Mouse (Mus musculus) lung, postnatal 0 days (tissue): ENCODE measurements around the gene Meis2. TPM values are rescaled to one million over a fixed set of nuclear protein-coding genes. Genes with fewer than 3 reads are reported as not detected.

Experiments used
- ATAC-seq: fragments of 200-750 bp; cut with Nextera tagmentation; 2 replicates; pipeline ENCODE4 v1.8.0; 2017; ENCODE audit warnings: moderate library complexity
- DNase-seq: peaks from one replicate; pipeline ENCODE4 v3.0.0-alpha.2; 2016; ENCODE audit warnings: low spot score
- H3K27ac ChIP-seq: fragments of 300-500 bp; sonication (generic); 2 replicates; pipeline ENCODE4 v1.5.1; 2014; ENCODE audit warnings: antibody characterized with exemption, mild to moderate bottlenecking, low read length, mixed read lengths
- H3K27me3 ChIP-seq: fragments of 300-500 bp; sonication (generic); replicated peaks from 2 replicates; pipeline ENCODE4 v1.6.1; 2014; ENCODE audit warnings: low read length, mixed read lengths; ENCODE audit not compliant: insufficient read depth
- H3K36me3 ChIP-seq: fragments of 300-500 bp; sonication (generic); 2 replicates; pipeline ENCODE4 v1.6.1; 2014; ENCODE audit warnings: low read length, mixed read lengths; ENCODE audit not compliant: insufficient read depth
- H3K4me1 ChIP-seq: fragments of 300-500 bp; sonication (generic); 2 replicates; pipeline ENCODE4 v1.6.1; 2014; ENCODE audit warnings: antibody characterized with exemption, low read depth, low read length, mixed read lengths; ENCODE audit not compliant: insufficient read depth
- H3K4me2 ChIP-seq: fragments of 300-500 bp; sonication (generic); replicated peaks from 2 replicates; pipeline ENCODE4 v1.6.1; 2014; ENCODE audit warnings: low read depth, mild to moderate bottlenecking, low read length, moderate library complexity, mixed read lengths
- H3K4me3 ChIP-seq: fragments of 300-500 bp; sonication (generic); 2 replicates; pipeline ENCODE4 v1.5.1; 2014; ENCODE audit warnings: low read depth, low read length
- H3K9ac ChIP-seq: fragments of 300-500 bp; sonication (generic); replicated peaks from 2 replicates; pipeline ENCODE4 v1.6.1; 2014; ENCODE audit warnings: low read depth, mild to moderate bottlenecking
- H3K9me3 ChIP-seq: fragments of 300-500 bp; sonication (generic); 2 replicates; pipeline ENCODE4 v1.6.1; 2016; ENCODE audit warnings: low read length, mixed read lengths
- CTCF ChIP-seq: IDR thresholded peaks from 2 replicates; pipeline ENCODE4 v1.5.1; 2016; ENCODE audit warnings: antibody characterized with exemption, mild to moderate bottlenecking
- EP300 ChIP-seq: IDR thresholded peaks from 2 replicates; pipeline ENCODE4 v1.6.1; 2016; ENCODE audit warnings: antibody characterized with exemption, mild to moderate bottlenecking, control low read depth
- WGBS: fragments of 180-500 bp; shearing (Covaris S2); extraction: QIAGEN DNeasy Blood & Tissue Kit; methylation state at CpG from one replicate; pipeline ENCODE4 v1.1.7; 2014; 5-methylcytosine and 5-hydroxymethylcytosine counted together
- polyA plus RNA-seq: library from polyadenylated mRNA; unstranded; fragments of >200 nt; fragmentation: Nextera tagmentation; extraction: Ambion mirVana; gene quantifications from 2 replicates; pipeline ENCODE4 v1.2.1, GENCODE M21; 2015

Gene Meis2
- polyA plus RNA-seq, 1 experiment from 2014 or later = 12.0 TPM

DNA sequence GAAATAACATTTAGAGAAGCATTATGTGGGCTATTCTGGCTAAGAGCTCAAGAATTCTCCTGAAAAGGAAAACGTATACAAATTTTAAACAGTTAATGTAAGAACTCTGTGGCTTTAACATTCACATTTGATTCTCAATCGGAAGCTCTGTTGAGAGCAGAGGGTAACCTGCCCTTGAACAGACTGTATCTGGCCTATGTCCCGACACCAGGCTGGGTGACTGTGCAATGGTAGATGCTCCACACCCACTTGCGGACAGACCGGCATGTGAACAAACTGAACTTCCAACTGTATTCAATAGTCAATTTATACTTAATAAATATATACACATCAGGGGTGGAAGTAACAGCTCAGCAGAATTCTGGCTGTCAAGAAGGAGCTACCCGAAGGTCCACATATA lies 164.6 kb downstream of the Meis2 start:
- TF ChIP-seq CTCF (no peak), EP300 (no peak)
- H3K36me3 ChIP-seq = no peaks in the 10 kb centered on the region
- no peak for DNase-seq
- no peaks in the 10 kb centered on the region for H3K4me1 ChIP-seq
- 83% methylated on average over 6 of the region's 6 CpGs for WGBS
- no peaks in the 10 kb centered on the region for H3K27me3 ChIP-seq
- H3K9me3 ChIP-seq = no peaks in the 10 kb centered on the region
- no peak overlapping the region for H3K4me3 ChIP-seq
- no peak overlapping the region for H3K9ac ChIP-seq
- H3K27ac ChIP-seq = no peak overlapping the region
- no peak overlapping the region for H3K4me2 ChIP-seq
- ATAC-seq = no peak

DNA sequence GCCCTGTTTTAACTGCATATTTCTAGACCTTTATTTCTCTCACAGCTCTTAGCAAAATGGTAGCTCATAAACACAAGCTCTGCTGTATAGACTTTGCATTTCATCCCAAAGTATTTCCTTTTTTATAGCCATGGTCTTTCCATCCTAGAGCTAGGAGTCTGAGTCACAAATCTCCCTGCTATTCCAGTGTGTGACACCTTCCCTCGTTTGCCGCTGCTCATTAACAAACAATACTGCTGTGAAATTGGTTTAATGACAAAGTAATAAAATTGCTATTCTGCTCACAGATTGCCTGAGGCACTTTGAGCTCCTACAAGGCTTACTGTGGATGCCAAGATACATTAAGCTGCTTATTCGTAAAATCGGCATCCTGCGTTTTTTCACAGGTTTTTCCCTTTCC lies 168.1 kb downstream of the Meis2 start:
- Histone ChIP-seq H3K4me1 (no peaks in the 10 kb centered on the region), H3K27ac (no peak overlapping the region), H3K4me2 (no peak overlapping the region), H3K4me3 (no peak overlapping the region), H3K36me3 (no peaks in the 10 kb centered on the region), H3K9me3 (no peaks in the 10 kb centered on the region), H3K27me3 (no peaks in the 10 kb centered on the region), H3K9ac (no peak overlapping the region)
- no peak for ATAC-seq
- no peak for DNase-seq
- WGBS = 76% methylated on average over 5 of the region's 5 CpGs
- TF ChIP-seq EP300 (no peak), CTCF (no peak)

DNA sequence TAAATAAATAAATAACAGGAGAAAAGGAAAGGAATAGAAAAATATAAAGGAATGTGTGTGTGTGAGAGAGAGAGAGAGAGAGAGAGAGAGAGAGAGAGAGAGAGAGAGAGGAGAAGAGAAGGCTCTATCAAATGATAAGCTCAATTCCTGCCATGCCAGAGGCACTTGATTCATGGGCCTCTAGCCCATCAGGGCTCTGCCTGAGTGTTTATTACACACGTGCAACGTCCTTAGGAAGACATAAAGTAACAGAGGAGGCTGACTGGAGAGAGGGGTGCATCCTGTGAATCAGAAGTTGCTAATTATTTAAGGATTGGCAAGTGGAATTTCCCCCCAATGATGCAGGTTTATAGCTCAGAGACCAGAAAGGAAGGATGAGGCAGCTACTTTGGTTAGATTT lies 168.6 kb downstream of the Meis2 start:
- DNase-seq (no peak), ATAC-seq (no peak)
- no peak for TF ChIP-seq CTCF
- TF ChIP-seq EP300 = no peak
- Histone ChIP-seq H3K4me1 (no peaks in the 10 kb centered on the region), H3K4me3 (no peak overlapping the region), H3K27me3 (no peaks in the 10 kb centered on the region), H3K4me2 (no peak overlapping the region), H3K9me3 (no peaks in the 10 kb centered on the region), H3K9ac (no peak overlapping the region), H3K27ac (no peak overlapping the region), H3K36me3 (no peaks in the 10 kb centered on the region)
- 35% methylated on average over 2 of the region's 2 CpGs for WGBS

DNA sequence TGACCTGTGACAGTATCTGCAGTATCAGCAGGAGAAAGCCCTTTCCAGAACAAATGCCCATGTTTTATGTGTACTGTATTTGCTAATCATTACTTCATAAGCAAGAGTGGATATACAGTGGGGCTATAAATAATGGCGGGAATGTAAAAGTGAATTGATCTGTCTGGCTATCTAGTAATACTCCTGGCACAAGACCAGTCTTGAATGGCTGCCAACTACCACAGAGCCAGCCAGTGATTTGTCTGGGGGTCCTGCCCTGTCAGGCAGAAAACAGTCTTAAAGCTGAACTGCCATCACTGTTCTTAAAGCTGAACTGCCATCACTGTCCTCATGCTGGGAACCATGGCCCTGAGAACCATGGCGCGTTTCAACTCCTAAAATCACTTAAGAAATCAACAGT lies 169.9 kb downstream of the Meis2 start:
- Histone ChIP-seq H3K4me2 (no peak overlapping the region), H3K27ac (no peak overlapping the region), H3K36me3 (no peaks in the 10 kb centered on the region), H3K9ac (no peak overlapping the region), H3K27me3 (no peaks in the 10 kb centered on the region), H3K4me3 (no peak overlapping the region), H3K4me1 (0 out of 2 replicates have a peak, but pooled peaks cover under 1% of the 10 kb centered on the region), H3K9me3 (no peaks in the 10 kb centered on the region)
- 62% methylated on average over 3 of the region's 3 CpGs for WGBS
- ATAC-seq (no peak), DNase-seq (no peak)
- TF ChIP-seq EP300 (no peak), CTCF (no peak)

DNA sequence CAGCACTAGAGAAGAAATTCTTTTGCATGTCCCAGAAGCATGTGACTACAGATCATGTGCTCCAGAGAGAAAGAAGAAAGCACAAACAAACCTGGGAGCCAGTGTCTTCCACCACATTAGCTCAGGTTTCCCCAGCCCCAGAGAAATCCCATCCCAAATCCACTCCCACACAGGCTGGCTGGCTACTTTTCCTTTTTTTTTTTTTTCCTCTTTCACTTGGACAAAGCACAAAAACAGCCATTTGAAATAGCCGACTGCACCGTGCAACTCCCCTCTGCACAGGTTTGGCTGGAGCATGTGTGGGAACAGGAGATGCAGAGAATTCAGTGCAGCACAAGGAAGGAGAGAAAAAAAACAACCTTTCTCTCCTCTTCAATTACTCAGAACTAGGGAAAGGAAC lies 170.4 kb downstream of the Meis2 start:
- 46% methylated on average over 2 of the region's 2 CpGs for WGBS
- Histone ChIP-seq H3K9ac (no peak overlapping the region), H3K27ac (no peak overlapping the region), H3K4me1 (0 out of 2 replicates have a peak, but pooled peaks cover 3% of the 10 kb centered on the region), H3K36me3 (no peaks in the 10 kb centered on the region), H3K4me3 (no peak overlapping the region), H3K9me3 (no peaks in the 10 kb centered on the region), H3K4me2 (no peak overlapping the region), H3K27me3 (no peaks in the 10 kb centered on the region)
- ATAC-seq (no peak), DNase-seq (no peak)
- TF ChIP-seq EP300 (no peak), CTCF (no peak)

GRCm38 (mm10) chr2:115893113-115893512 lies 172.5 kb downstream of the Meis2 start:
- WGBS = 93% methylated on average over 6 of the region's 6 CpGs
- Histone ChIP-seq H3K9me3 (no peaks in the 10 kb centered on the region), H3K27me3 (no peaks in the 10 kb centered on the region), H3K4me3 (no peak overlapping the region), H3K9ac (no peak overlapping the region), H3K4me2 (no peak overlapping the region), H3K27ac (no peak overlapping the region), H3K4me1 (peaks cover 12% of the 10 kb centered on the region; the same call in 1 of the 2 replicates), H3K36me3 (no peaks in the 10 kb centered on the region)
- ATAC-seq = no peak
- TF ChIP-seq CTCF (no peak), EP300 (no peak)
- DNase-seq = no peak

GRCm38 (mm10) chr2:115890715-115891114 lies 174.9 kb downstream of the Meis2 start:
- Histone ChIP-seq H3K27ac (no peak overlapping the region), H3K36me3 (no peaks in the 10 kb centered on the region), H3K9ac (no peak overlapping the region), H3K4me1 (peaks cover 12% of the 10 kb centered on the region; the same call in 1 of the 2 replicates), H3K27me3 (no peaks in the 10 kb centered on the region), H3K9me3 (no peaks in the 10 kb centered on the region), H3K4me3 (no peak overlapping the region), H3K4me2 (0 out of 2 replicates have a peak overlapping the region, but pooled peaks have one; percentile 11)
- no peak for TF ChIP-seq CTCF
- no peak for TF ChIP-seq EP300
- DNase-seq (no peak), ATAC-seq (no peak)
- WGBS = 35% methylated on average over 2 of the region's 2 CpGs
